In the genomic region with DNA sequence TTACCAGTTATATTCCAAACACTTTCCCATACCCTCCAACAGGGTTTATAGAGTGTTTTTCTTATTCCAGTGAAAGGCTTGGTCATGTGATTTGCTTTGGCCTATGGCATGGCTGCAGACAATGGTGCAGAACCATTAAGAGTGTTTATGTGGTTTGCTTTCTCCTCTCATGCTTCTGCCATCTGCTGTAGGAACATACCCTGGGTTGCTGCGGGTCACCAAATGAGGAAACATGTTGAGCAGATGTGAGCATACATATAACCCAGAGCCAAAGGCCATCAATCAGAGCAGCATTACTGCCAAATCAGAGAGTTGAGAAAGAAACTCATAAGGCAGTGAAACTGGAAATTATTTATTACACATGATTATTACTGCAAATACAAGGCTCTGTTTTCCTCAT, we compare ENCODE assay signal across 28 mouse cellular contexts.
DNase-seq lines count a peak whose midpoint lies in the region; ATAC-seq and TF ChIP-seq lines count a peak whose summit lies in the region.
"Had no signal": no experiment of that assay in that cellular context is flagged by ENCODE, and none has a peak within 500 bp of the region (broad histone marks: within the 10 kb centered on the region; RNA-seq: fewer than 3 reads in every experiment).

No protein-coding gene starts in this region.

- no peak overlapping the region for H3K4me3 ChIP-seq in limb, embryonic 14.5 days (replicated peaks; ENCODE audit: low read length)
- H3K4me3 ChIP-seq in limb, embryonic 10.5 days = no peak overlapping the region
- no peak overlapping the region for H3K4me3 ChIP-seq in intestine, embryonic 15.5 days (replicated peaks)
- H3K4me3 ChIP-seq: embryonic facial prominence, embryonic 12.5 days; embryonic facial prominence, embryonic 15.5 days; forebrain, embryonic 15.5 days; heart, adult 2 months; heart, embryonic 10.5 days; hindbrain, embryonic 10.5 days; hindbrain, embryonic 13.5 days had no signal

- H3K9ac ChIP-seq in limb, embryonic 14.5 days (ENCODE audit: low read depth, low read length, severe bottlenecking) = no peak overlapping the region
- no peak overlapping the region for H3K9ac ChIP-seq in intestine, embryonic 15.5 days
- H3K9ac ChIP-seq: embryonic facial prominence, embryonic 12.5 days; embryonic facial prominence, embryonic 15.5 days; forebrain, embryonic 15.5 days; hindbrain, embryonic 13.5 days had no signal

- TF ChIP-seq POLR2A in limb, embryonic 14.5 days (IDR thresholded peaks at IDR 0.05; ENCODE audit: borderline replicate concordance, extremely low read depth, insufficient read depth, insufficient read length) = no peak

- no peak overlapping the region for H3K4me2 ChIP-seq in limb, embryonic 14.5 days (replicated peaks; ENCODE audit: low read depth, low read length, severe bottlenecking)
- H3K4me2 ChIP-seq in intestine, embryonic 15.5 days (replicated peaks) = no peak overlapping the region
- H3K4me2 ChIP-seq: embryonic facial prominence, embryonic 12.5 days; embryonic facial prominence, embryonic 15.5 days; forebrain, embryonic 15.5 days; hindbrain, embryonic 13.5 days had no signal

- H3K9me3 ChIP-seq in limb, embryonic 14.5 days (ENCODE audit: control insufficient read depth, low read length) = no peaks in the 10 kb centered on the region
- H3K9me3 ChIP-seq in limb, embryonic 10.5 days (replicated peaks) = no peaks in the 10 kb centered on the region
- no peaks in the 10 kb centered on the region for H3K9me3 ChIP-seq in intestine, embryonic 15.5 days
- H3K9me3 ChIP-seq: embryonic facial prominence, embryonic 12.5 days; embryonic facial prominence, embryonic 15.5 days; forebrain, embryonic 15.5 days; G1E; heart, embryonic 10.5 days; hindbrain, embryonic 10.5 days; hindbrain, embryonic 13.5 days had no signal

- H3K27ac ChIP-seq in limb, embryonic 14.5 days (replicated peaks; ENCODE audit: low read depth, low read length) = no peak overlapping the region
- no peak overlapping the region for H3K27ac ChIP-seq in limb, embryonic 10.5 days
- no peak overlapping the region for H3K27ac ChIP-seq in intestine, embryonic 15.5 days
- H3K27ac ChIP-seq: embryonic facial prominence, embryonic 12.5 days; embryonic facial prominence, embryonic 15.5 days; forebrain, embryonic 15.5 days; heart, adult 2 months; heart, embryonic 10.5 days; hindbrain, embryonic 10.5 days; hindbrain, embryonic 13.5 days had no signal

- WGBS in limb, embryonic 14.5 days = 77% methylated on average over 1 of the region's 1 CpGs
- WGBS in limb, embryonic 10.5 days = 89% methylated on average over 1 of the region's 1 CpGs
- WGBS in intestine, embryonic 15.5 days = 76% methylated on average over 1 of the region's 1 CpGs

- no peaks in the 10 kb centered on the region for H3K4me1 ChIP-seq in limb, embryonic 14.5 days (ENCODE audit: control insufficient read depth, insufficient read depth, low read length)
- H3K4me1 ChIP-seq in limb, embryonic 10.5 days = no peaks in the 10 kb centered on the region
- no peaks in the 10 kb centered on the region for H3K4me1 ChIP-seq in intestine, embryonic 15.5 days (replicated peaks)
- H3K4me1 ChIP-seq: embryonic facial prominence, embryonic 12.5 days; embryonic facial prominence, embryonic 15.5 days; forebrain, embryonic 15.5 days; heart, embryonic 10.5 days; hindbrain, embryonic 10.5 days; hindbrain, embryonic 13.5 days had no signal

- ATAC-seq in limb, embryonic 14.5 days (ENCODE audit: low FRiP score, low read depth) = no peak
- ATAC-seq in intestine, embryonic 15.5 days = no peak
- ATAC-seq: forebrain, embryonic 15.5 days; hindbrain, embryonic 16.5 days; intestine, embryonic 16.5 days; Patski had no signal

- H3K27me3 ChIP-seq in limb, embryonic 14.5 days (ENCODE audit: control insufficient read depth, insufficient read depth, low read length) = no peaks in the 10 kb centered on the region
- no peaks in the 10 kb centered on the region for H3K27me3 ChIP-seq in limb, embryonic 10.5 days (ENCODE audit: low read depth, poor library complexity, severe bottlenecking)
- no peaks in the 10 kb centered on the region for H3K27me3 ChIP-seq in intestine, embryonic 15.5 days (replicated peaks)
- H3K27me3 ChIP-seq: CH12.LX; embryonic facial prominence, embryonic 12.5 days; embryonic facial prominence, embryonic 15.5 days; forebrain, embryonic 15.5 days; hindbrain, embryonic 13.5 days; Patski had no signal

- H3K36me3 ChIP-seq in limb, embryonic 14.5 days (ENCODE audit: control insufficient read depth, insufficient read depth, low read length) = no peaks in the 10 kb centered on the region
- no peaks in the 10 kb centered on the region for H3K36me3 ChIP-seq in limb, embryonic 10.5 days
- H3K36me3 ChIP-seq in intestine, embryonic 15.5 days = no peaks in the 10 kb centered on the region
- H3K36me3 ChIP-seq: embryonic facial prominence, embryonic 12.5 days; embryonic facial prominence, embryonic 15.5 days; forebrain, embryonic 15.5 days; G1E; heart, embryonic 10.5 days; hindbrain, embryonic 10.5 days; hindbrain, embryonic 13.5 days had no signal

- DNase-seq in adrenal gland, adult 8-10 months = peak; percentile 1
- DNase-seq in adrenal gland, postnatal 4 days (ENCODE audit: low spot score in 2 of 2) = no peak
- peak; percentile 7 for DNase-seq in limb, embryonic 14.5 days (ENCODE audit: low spot score)
- DNase-seq in limb, embryonic 10.5 days (ENCODE audit: low spot score) = no peak
- DNase-seq in forelimb bud, embryonic 11.5 days (ENCODE audit: low read depth, low spot score) = peak; percentile 2
- DNase-seq in mesoderm, embryonic 11.5 days (ENCODE audit: low read depth, low spot score) = peak; percentile 19
- no peak for DNase-seq in kidney, adult 9 months
- DNase-seq: adrenal gland, postnatal 10 days; B cell, adult 2 months; cerebellum, adult 18-20 months; cerebellum, adult 9-10 months; cerebellum, postnatal 25 days; gastrocnemius, postnatal 10 days; gastrocnemius, postnatal 36 days; heart, adult 2 months; kidney, adult 18-20 months had no signal

Comparison
In these comparisons a context has a peak if more than half of its experiments do, and no peak if none do; other contexts are left out.
1. DNase-seq: peak in adrenal gland, adult 8-10 months (single experiment), limb, embryonic 14.5 days (single experiment), forelimb bud, embryonic 11.5 days (single experiment) and mesoderm, embryonic 11.5 days (single experiment); none in adrenal gland, postnatal 4 days (0 of 2), limb, embryonic 10.5 days (single experiment) and kidney, adult 9 months (single experiment).